Mouse (Mus musculus) adrenal gland, adult 8-10 months (tissue): ENCODE results near the gene Gm12184. TPM values are rescaled to one million over a fixed set of nuclear protein-coding genes. Genes with fewer than 3 reads are reported as not detected.
A peak's percentile ranks its signal among the peaks of the same experiment; 100 is the strongest.
"Not testable (repeated sequence)": the region's sequence is repeated elsewhere in the genome, so short reads cannot be mapped to it uniquely, and the experiment has no call there.

Experiments
- DNase-seq: peaks from one replicate; pipeline ENCODE4 v3.0.0; 2022
- total RNA-seq, 4 experiments: library from RNA; stranded (reverse); gene quantifications; 2 replicates each; pipeline ENCODE4 v1.2.4; 2022

Gene Gm12184
- total RNA-seq, 4 experiments from 2014 or later = 2.9 to 3.5 (median 3.3) TPM

- no peak for DNase-seq
Observed at GRCm38 (mm10) chr11:48822768-48823512, 3.5 kb downstream of the Gm12184 start.

GRCm38 (mm10) chr11:48821299-48821698, 5.2 kb downstream of the Gm12184 start:
- DNase-seq = not testable (repeated sequence)

- no peak for DNase-seq
Observed at GRCm38 (mm10) chr11:48820308-48820674, 6.2 kb downstream of the Gm12184 start.

- DNase-seq = no peak
Observed at GRCm38 (mm10) chr11:48819614-48820307, 6.7 kb downstream of the Gm12184 start.

GRCm38 (mm10) chr11:48818346-48818745, 8.1 kb downstream of the Gm12184 start:
- peak; percentile 80 for DNase-seq

GRCm38 (mm10) chr11:48817794-48818193, 8.7 kb downstream of the Gm12184 start:
- no peak for DNase-seq

GRCm38 (mm10) chr11:48816800-48817665, 9.4 kb downstream of the Gm12184 start, which contains the start of gene Trim41:
Trim41 (minus strand) TSS chr11:48817353.
- peak; percentile 99 for DNase-seq

GRCm38 (mm10) chr11:48816281-48816781, 10.1 kb downstream of the Gm12184 start:
- DNase-seq = peak; percentile 58

GRCm38 (mm10) chr11:48815851-48816250, 10.6 kb downstream of the Gm12184 start:
- DNase-seq = no peak

GRCm38 (mm10) chr11:48813782-48814181, 12.7 kb downstream of the Gm12184 start:
- no peak for DNase-seq

GRCm38 (mm10) chr11:48810142-48810541, 16.3 kb downstream of the Gm12184 start:
- DNase-seq = no peak

- DNase-seq = no peak
Observed at GRCm38 (mm10) chr11:48809434-48809830, 17.0 kb downstream of the Gm12184 start.

- no peak for DNase-seq
Observed at GRCm38 (mm10) chr11:48808737-48809433, 17.6 kb downstream of the Gm12184 start.

- DNase-seq = no peak
Observed at GRCm38 (mm10) chr11:48808304-48808646, 18.2 kb downstream of the Gm12184 start.

GRCm38 (mm10) chr11:48807563-48808303, 18.7 kb downstream of the Gm12184 start:
- no peak for DNase-seq

- DNase-seq = no peak
Observed at GRCm38 (mm10) chr11:48806856-48807562, 19.4 kb downstream of the Gm12184 start.

- no peak for DNase-seq
Observed at GRCm38 (mm10) chr11:48804922-48805321, 21.5 kb downstream of the Gm12184 start.

- DNase-seq = no peak
Observed at GRCm38 (mm10) chr11:48803988-48804387, 22.5 kb downstream of the Gm12184 start.

- no peak for DNase-seq
Observed at GRCm38 (mm10) chr11:48801831-48802772, 24.4 kb downstream of the Gm12184 start.
